Mouse (Mus musculus): ENCODE data around the gene Epn2. TPM values are rescaled to one million over a fixed set of nuclear protein-coding genes. Genes with fewer than 3 reads are reported as not detected.
"Not testable (repeated sequence)": the region's sequence is repeated elsewhere in the genome, so short reads cannot be mapped to it uniquely, and the experiment has no call there.

Epn2 gene
- polyA plus RNA-seq, 1 experiment from 2014 or later = 56.5 TPM

DNA sequence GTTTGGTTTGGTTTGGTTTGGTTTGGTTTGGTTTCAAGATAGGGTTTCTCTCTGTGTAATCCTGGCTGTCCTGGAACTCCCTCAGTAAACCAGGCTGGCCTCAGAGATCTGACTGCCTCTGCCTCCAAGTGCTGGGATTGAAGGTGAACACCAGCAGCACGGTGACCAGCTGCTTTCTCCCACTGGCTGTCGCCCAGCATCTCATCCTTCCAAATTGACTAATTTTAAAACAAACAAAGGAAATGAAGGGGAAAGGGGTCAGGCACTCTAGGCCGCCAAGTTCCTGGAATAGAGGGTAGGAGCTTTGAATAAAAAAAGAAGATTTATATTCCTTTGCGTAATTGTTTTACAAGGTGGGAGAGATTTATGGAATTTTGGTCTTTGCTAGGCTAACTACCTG is 5.9 kb upstream of the Epn2 start:
- H3K27me3 ChIP-seq = no peaks in the 10 kb centered on the region
- no peak overlapping the region for H3K27ac ChIP-seq (replicated peaks)
- 61% methylated on average over 4 of the region's 4 CpGs for WGBS

DNA sequence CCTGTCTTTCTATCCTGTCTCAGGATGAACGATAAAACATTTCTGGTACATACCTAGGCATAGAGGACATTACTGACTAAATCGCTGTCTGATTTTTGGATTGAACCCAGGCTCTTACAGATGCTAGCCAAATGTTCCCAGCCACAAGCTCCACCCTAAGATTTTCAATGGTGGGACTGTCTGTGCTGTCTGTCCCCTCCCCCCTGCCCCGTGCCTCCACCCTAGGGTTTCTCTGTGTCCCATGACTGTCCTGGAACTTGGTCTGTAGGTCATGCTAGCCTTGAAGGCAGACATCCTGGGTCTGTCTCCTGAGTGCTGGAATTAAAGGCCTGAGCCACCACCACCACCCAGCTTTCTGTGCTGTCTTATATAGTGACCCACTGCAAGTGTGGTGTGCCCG is 5.3 kb upstream of the Epn2 start:
- no peaks in the 10 kb centered on the region for H3K27me3 ChIP-seq
- ATAC-seq (ENCODE audit: low read depth) = no peak
- no peak overlapping the region for H3K4me3 ChIP-seq
- no peaks in the 10 kb centered on the region for H3K36me3 ChIP-seq
- H3K27ac ChIP-seq (replicated peaks) = no peak overlapping the region
- H3K4me1 ChIP-seq (replicated peaks) = no peaks in the 10 kb centered on the region
- WGBS = 80% methylated on average over 4 of the region's 4 CpGs
- no peak overlapping the region for H3K4me2 ChIP-seq
- no peak overlapping the region for H3K9ac ChIP-seq
- peaks cover 6% of the 10 kb centered on the region; the same call in 1 of the 2 replicates for H3K9me3 ChIP-seq

More for the DNA sequence above, 5.9 kb upstream of the Epn2 start:
- no peak overlapping the region for H3K9ac ChIP-seq
- H3K9me3 ChIP-seq = peaks cover 2% of the 10 kb centered on the region; the same call in 1 of the 2 replicates
- H3K36me3 ChIP-seq = no peaks in the 10 kb centered on the region
- H3K4me2 ChIP-seq = no peak overlapping the region
- no peak for ATAC-seq (ENCODE audit: low read depth)
- no peaks in the 10 kb centered on the region for H3K4me1 ChIP-seq (replicated peaks)
- H3K4me3 ChIP-seq = no peak overlapping the region

DNA sequence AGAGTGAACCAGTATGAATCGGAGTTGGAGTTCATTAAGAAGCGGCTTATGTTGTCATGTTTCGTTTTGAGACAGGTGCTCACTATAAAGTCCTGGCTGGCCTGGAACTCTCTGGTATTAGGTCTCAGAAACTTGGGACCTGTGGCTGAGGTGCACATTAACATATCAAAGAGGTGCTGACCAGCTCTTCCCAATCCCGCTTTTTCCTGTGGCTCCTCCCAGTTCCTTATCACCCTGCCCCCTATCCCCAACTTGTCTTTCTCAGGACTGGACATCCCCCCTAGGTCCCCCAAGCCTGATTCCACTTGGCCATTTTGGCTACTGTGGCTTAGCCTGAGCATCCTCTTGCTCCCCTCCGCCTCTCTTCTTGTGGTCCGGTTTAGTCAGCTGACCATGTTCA is 4.6 kb upstream of the Epn2 start:
- ATAC-seq (ENCODE audit: low read depth) = no peak
- no peak overlapping the region for H3K27ac ChIP-seq (replicated peaks)
- 88% methylated on average over 6 of the region's 6 CpGs for WGBS
- peaks cover 6% of the 10 kb centered on the region; the same call in 1 of the 2 replicates for H3K9me3 ChIP-seq
- no peak overlapping the region for H3K4me2 ChIP-seq
- no peak overlapping the region for H3K4me3 ChIP-seq
- H3K4me1 ChIP-seq (replicated peaks) = no peaks in the 10 kb centered on the region
- H3K36me3 ChIP-seq = no peaks in the 10 kb centered on the region
- no peak overlapping the region for H3K9ac ChIP-seq
- H3K27me3 ChIP-seq = no peaks in the 10 kb centered on the region

DNA sequence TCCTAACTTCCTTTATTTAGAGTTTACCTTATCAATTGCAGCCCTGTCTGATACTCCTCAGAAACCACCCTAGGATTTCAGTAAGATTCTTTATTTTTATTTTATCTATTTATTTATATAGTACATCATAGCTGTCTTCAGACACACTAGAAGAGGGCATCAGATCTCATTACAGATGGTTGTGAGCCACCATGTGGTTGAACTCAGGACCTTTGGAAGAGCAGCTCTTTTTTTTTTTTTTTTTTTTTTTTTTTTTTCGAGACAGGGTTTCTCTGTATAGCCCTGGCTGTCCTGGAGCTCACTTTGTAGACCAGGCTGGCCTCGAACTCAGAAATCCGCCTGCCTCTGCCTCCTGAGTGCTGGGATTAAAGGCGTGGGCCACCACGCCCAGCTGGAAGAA is 3.3 kb upstream of the Epn2 start:
- 92% methylated on average over 4 of the region's 5 CpGs for WGBS
- ATAC-seq (ENCODE audit: low read depth); H3K4me3 ChIP-seq; H3K4me1 ChIP-seq (replicated peaks); H3K4me2 ChIP-seq; H3K9ac ChIP-seq; H3K27ac ChIP-seq (replicated peaks); H3K36me3 ChIP-seq; H3K9me3 ChIP-seq; H3K27me3 ChIP-seq: not testable (repeated sequence)

DNA sequence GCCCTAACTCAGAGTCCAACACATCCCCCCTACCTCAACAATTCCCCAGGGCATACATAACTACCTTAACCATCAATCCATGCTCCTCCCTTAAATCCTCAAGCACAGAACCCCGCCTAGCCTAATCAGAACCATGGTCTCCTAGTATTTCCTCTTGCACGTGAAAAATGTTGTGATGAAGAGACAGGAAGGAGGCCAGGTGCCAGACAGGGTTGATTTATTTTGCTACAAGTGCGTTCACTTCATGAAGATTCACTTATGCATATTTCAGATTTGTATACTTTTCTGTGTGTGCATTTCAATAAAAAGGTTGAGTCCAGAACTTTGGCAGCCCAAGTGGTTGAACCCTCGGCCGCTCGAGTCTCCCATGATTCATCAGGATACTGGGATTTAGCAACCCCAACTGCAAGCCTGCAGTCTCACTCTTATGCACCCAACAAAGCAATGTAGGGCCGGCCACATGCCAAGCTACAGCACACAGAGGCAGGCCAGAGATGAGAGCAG is 443 bp upstream of the Epn2 start:
- Histone ChIP-seq H3K9ac (no peak overlapping the region), H3K27ac (replicated peaks) (0 out of 2 replicates have a peak overlapping the region, but pooled peaks have one; percentile 87), H3K4me1 (replicated peaks) (peaks cover 29% of the 10 kb centered on the region), H3K4me3 (peak overlapping the region; percentile 61), H3K27me3 (no peaks in the 10 kb centered on the region), H3K9me3 (peaks cover 6% of the 10 kb centered on the region; the same call in 1 of the 2 replicates), H3K36me3 (no peaks in the 10 kb centered on the region), H3K4me2 (peak overlapping the region; percentile 71; the same call in 1 of the 2 replicates)
- ATAC-seq (ENCODE audit: low read depth) = no peak
- WGBS = 85% methylated on average over 7 of the region's 7 CpGs

DNA sequence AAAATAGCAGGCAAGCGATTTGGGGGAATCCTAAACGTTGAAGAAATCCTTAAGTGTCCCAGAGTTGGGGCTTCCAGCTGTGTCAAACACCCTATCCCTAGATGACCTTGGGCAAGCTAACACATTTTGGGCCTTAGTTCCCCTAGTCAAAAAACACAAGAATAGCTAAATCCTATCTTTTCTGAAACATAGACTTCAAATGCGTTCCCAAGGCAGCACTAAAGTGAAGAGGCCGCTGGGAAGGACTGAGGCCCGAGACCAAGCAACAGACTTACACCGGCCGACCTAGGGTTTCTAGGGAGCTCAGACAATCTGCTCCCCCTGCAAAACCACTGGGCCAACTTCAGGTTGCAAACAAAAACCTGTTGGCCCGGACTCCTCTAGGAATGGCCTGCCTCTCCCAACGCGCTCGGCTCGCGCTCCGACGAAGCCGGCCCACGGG is 925 bp downstream of the Epn2 start:
- Histone ChIP-seq H3K4me3 (peak overlapping the region; percentile 61), H3K9ac (peak overlapping the region; percentile 77), H3K4me2 (peak overlapping the region; percentile 71), H3K4me1 (replicated peaks) (peaks cover 36% of the 10 kb centered on the region), H3K27ac (replicated peaks) (peak overlapping the region; percentile 87), H3K9me3 (peaks cover 6% of the 10 kb centered on the region; the same call in 1 of the 2 replicates), H3K27me3 (no peaks in the 10 kb centered on the region), H3K36me3 (no peaks in the 10 kb centered on the region)
- under 1% methylated on average over 17 of the region's 17 CpGs for WGBS
- no peak for ATAC-seq (ENCODE audit: low read depth)

DNA sequence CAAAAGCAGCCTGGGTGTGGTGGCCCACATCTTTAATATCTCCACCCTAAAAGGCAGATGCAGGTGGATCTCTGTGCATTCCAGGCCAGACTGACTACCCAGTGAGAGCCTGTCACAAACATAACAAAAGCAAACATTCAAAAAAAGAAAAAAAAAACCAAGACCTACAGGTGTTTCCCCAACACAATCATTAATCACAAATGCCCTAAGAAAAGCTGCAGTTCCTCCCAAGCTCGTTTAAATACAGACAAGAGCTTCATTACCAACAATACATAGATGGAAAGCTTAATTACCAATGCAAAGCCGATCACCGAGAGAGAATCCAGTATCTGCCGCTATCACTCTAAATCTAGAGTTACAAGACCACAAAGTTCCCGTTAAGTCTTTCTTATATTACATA is 1.5 kb downstream of the Epn2 start:
- H3K27me3 ChIP-seq = no peaks in the 10 kb centered on the region
- peaks cover 36% of the 10 kb centered on the region for H3K4me1 ChIP-seq (replicated peaks)
- ATAC-seq (ENCODE audit: low read depth) = no peak
- H3K9ac ChIP-seq = peak overlapping the region; percentile 77
- peaks cover 6% of the 10 kb centered on the region; the same call in 1 of the 2 replicates for H3K9me3 ChIP-seq
- H3K4me2 ChIP-seq = peak overlapping the region; percentile 71
- no peak overlapping the region for H3K27ac ChIP-seq (replicated peaks)
- H3K4me3 ChIP-seq = peak overlapping the region; percentile 61
- WGBS = 3% methylated on average over 5 of the region's 5 CpGs
- no peaks in the 10 kb centered on the region for H3K36me3 ChIP-seq

DNA sequence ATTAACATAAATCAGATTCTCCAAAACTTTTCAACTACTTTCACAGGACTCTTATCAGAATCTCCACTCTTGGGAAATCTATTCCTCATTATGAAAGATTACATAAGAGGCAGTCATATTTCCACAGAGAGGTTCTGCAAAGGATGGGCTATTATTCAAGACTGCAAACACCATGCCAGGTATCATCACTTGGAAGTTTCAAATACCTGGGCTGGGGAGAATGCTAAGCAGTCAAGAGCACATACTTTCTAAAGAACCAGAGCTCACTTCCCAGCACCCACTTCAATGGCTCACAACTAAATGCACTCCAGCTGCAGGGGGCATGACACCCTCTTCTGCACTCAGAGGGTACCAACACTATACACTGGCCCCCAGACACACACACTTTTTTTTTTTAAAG is 2.1 kb downstream of the Epn2 start:
- H3K4me2 ChIP-seq = peak overlapping the region; percentile 71
- 0 out of 2 replicates have a peak overlapping the region, but pooled peaks have one; percentile 17 for H3K9ac ChIP-seq
- no peaks in the 10 kb centered on the region for H3K36me3 ChIP-seq
- no peaks in the 10 kb centered on the region for H3K27me3 ChIP-seq
- ATAC-seq (ENCODE audit: low read depth) = no peak
- peaks cover 6% of the 10 kb centered on the region; the same call in 1 of the 2 replicates for H3K9me3 ChIP-seq
- H3K4me1 ChIP-seq (replicated peaks) = peaks cover 36% of the 10 kb centered on the region
- H3K4me3 ChIP-seq = peak overlapping the region; percentile 61
- no peak overlapping the region for H3K27ac ChIP-seq (replicated peaks)

DNA sequence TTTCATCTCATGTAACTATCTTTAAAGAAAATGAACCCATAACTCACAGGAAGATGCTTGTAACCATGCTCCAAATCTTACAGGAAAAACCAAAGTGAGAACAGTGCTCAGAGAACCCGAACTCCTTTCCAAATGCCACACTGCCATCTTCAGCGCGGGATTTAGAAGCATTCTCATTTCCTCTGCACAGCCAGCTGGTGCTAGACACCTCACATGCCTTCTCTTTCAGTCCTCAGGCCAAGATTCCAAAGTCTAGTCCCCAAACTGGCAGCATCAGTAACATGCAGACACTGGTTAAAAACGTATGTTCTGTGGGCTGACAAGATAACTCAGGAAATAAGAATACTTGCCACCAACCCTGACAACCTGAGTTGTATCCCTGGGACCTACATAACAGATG is 6.2 kb downstream of the Epn2 start:
- ATAC-seq (ENCODE audit: low read depth) = no peak
- H3K27ac ChIP-seq (replicated peaks) = no peak overlapping the region
- 91% methylated on average over 4 of the region's 4 CpGs for WGBS
- H3K4me1 ChIP-seq (replicated peaks) = peaks cover 43% of the 10 kb centered on the region
- H3K36me3 ChIP-seq = no peaks in the 10 kb centered on the region
- H3K4me3 ChIP-seq = no peak overlapping the region
- no peaks in the 10 kb centered on the region for H3K9me3 ChIP-seq
- no peak overlapping the region for H3K4me2 ChIP-seq
- H3K27me3 ChIP-seq = no peaks in the 10 kb centered on the region
- H3K9ac ChIP-seq = no peak overlapping the region

DNA sequence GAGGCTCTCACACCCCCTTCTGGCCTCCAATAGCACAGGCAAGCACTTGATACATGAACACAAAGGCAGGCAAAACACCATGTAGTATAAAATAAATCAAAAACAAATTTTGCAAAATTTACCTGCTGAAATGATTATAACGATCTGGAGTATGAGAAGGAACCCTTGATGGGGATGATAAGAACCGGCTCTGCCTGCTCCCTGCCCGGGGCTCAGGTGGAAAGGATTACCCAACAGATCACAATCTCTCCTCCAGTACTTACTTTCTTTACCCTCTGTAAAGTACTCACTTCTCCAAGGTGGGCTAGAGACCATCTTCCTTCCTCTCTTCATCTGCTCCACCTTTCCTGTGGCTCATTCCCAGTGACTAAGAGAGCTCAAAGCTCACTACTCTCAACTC is 8.3 kb downstream of the Epn2 start:
- ATAC-seq (ENCODE audit: low read depth) = no peak
- Histone ChIP-seq H3K9ac (no peak overlapping the region), H3K9me3 (no peaks in the 10 kb centered on the region), H3K27ac (replicated peaks) (no peak overlapping the region), H3K4me2 (no peak overlapping the region), H3K36me3 (no peaks in the 10 kb centered on the region), H3K4me1 (replicated peaks) (peaks cover 30% of the 10 kb centered on the region), H3K27me3 (no peaks in the 10 kb centered on the region), H3K4me3 (no peak overlapping the region)
- WGBS = 94% methylated on average over 3 of the region's 3 CpGs

DNA sequence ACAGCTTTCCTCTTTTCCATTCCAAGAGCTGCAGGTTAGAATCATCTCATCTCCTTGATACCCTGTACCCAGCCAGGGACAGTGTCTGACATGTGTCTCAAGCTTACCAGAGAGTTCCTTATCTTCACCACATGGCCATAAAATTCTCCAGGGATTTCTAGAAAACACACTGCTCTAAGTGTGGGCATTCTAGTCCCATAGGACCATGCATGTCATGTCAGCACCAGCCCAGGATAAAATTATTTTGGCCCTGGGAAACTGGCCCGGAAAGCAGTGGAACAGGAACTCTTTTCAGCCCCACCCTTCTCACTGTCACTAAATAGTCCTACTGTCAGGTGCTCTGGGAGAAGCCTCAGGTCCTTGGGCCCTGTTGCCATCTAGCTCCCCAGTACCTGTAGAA is 9.8 kb downstream of the Epn2 start:
- no peaks in the 10 kb centered on the region for H3K9me3 ChIP-seq
- H3K27me3 ChIP-seq = no peaks in the 10 kb centered on the region
- H3K4me3 ChIP-seq = no peak overlapping the region
- H3K4me2 ChIP-seq = no peak overlapping the region
- no peak overlapping the region for H3K27ac ChIP-seq (replicated peaks)
- WGBS = 86% methylated on average over 1 of the region's 1 CpGs
- H3K4me1 ChIP-seq (replicated peaks) = peaks cover 18% of the 10 kb centered on the region
- no peak overlapping the region for H3K9ac ChIP-seq
- no peak for ATAC-seq (ENCODE audit: low read depth)
- no peaks in the 10 kb centered on the region for H3K36me3 ChIP-seq

DNA sequence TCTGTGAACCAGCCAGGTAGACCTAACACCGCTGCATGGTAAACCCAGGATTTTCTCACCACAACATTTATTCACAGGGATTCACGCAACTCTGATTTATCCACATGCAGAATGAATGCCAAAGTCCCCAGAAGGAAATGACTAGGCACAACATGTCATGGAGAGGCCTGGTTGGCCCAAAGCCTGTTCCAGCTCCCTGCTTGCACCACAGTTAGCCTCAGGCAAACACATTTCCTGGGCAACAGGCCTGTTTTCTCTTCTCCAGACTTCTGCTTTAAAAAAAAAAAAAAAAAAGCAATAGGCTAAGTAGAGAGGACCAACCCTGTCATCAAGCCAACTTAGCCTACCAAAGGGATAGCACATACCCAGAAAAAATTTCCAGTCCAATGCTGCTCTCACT is 14.9 kb downstream of the Epn2 start:
- 90% methylated on average over 2 of the region's 2 CpGs for WGBS
- H3K9ac ChIP-seq = no peak overlapping the region

DNA sequence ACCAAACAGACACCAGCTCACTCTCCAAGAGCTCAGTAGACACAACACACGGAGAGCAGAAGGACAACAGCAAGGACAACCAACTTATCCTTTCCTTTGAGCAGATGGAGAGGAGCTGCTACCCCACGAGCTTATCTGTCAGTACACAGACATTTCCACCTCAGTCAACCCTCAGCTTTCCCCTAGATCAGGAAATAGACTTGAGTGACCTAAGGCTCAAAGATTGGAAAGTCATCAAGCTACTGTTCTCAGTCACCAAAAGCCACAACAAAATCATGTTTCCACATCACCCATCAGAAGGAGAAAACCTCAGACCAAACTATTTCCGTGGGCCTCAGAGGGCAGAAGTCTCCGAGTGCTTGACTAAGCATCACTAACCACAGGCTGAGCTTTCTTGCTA is 15.5 kb downstream of the Epn2 start:
- Histone ChIP-seq H3K4me3 (no peak overlapping the region), H3K4me1 (replicated peaks) (peaks cover 15% of the 10 kb centered on the region; the same call in 1 of the 2 replicates), H3K27me3 (no peaks in the 10 kb centered on the region), H3K4me2 (no peak overlapping the region), H3K9ac (no peak overlapping the region), H3K36me3 (no peaks in the 10 kb centered on the region), H3K9me3 (no peaks in the 10 kb centered on the region), H3K27ac (replicated peaks) (no peak overlapping the region)
- no peak for ATAC-seq (ENCODE audit: low read depth)
- WGBS = 80% methylated on average over 4 of the region's 4 CpGs

More for the DNA sequence above, 14.9 kb downstream of the Epn2 start:
- Histone ChIP-seq H3K27ac (replicated peaks) (no peak overlapping the region), H3K36me3 (no peaks in the 10 kb centered on the region), H3K4me2 (no peak overlapping the region), H3K4me3 (no peak overlapping the region), H3K4me1 (replicated peaks) (peaks cover 21% of the 10 kb centered on the region; the same call in 1 of the 2 replicates), H3K9me3 (no peaks in the 10 kb centered on the region), H3K27me3 (no peaks in the 10 kb centered on the region)
- no peak for ATAC-seq (ENCODE audit: low read depth)

Data from neural tube, embryonic 13.5 days (tissue).